ENCODE assay signal across 24 mouse cellular contexts in the genomic region with DNA sequence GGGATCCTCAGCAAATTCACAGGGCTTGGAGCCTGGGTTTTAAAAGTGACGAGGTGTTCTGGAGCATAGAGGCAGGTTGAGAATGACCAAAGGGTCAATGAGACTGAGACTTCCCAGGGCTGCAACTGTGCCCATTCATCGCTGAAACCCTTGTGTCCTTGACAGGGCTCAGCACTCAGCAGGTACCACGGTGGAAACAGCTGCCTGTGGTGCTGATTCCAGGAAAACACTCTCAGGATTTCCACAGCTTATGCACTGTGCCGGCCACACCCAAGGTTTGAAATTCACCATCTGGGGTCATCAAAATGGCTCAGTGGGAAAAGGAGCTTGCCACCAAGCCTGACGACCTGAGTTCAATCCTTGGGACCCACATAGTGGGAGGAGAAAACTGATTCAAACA.
DNase-seq lines count a peak whose midpoint lies in the region; ATAC-seq lines count a peak whose summit lies in the region.
"Had no signal": no experiment of that assay in that cellular context is flagged by ENCODE, and none has a peak within 500 bp of the region (broad histone marks: within the 10 kb centered on the region; RNA-seq: fewer than 3 reads in every experiment).

No protein-coding gene starts in this region.

- H3K9ac ChIP-seq in hindbrain, embryonic 14.5 days = no peak overlapping the region
- no peak overlapping the region for H3K9ac ChIP-seq in midbrain, embryonic 13.5 days (replicated peaks)

- H3K27me3 ChIP-seq in hindbrain, embryonic 14.5 days (ENCODE audit: control insufficient read depth, insufficient read depth, low read length) = no peaks in the 10 kb centered on the region
- no peaks in the 10 kb centered on the region for H3K27me3 ChIP-seq in midbrain, embryonic 13.5 days
- H3K27me3 ChIP-seq: Patski had no signal

- no peaks in the 10 kb centered on the region for H3K36me3 ChIP-seq in hindbrain, embryonic 14.5 days (replicated peaks; ENCODE audit: control insufficient read depth, insufficient read depth)
- no peaks in the 10 kb centered on the region for H3K36me3 ChIP-seq in midbrain, embryonic 13.5 days
- H3K36me3 ChIP-seq: G1E had no signal

- no peaks in the 10 kb centered on the region for H3K9me3 ChIP-seq in hindbrain, embryonic 14.5 days (ENCODE audit: control insufficient read depth, low read length)
- no peaks in the 10 kb centered on the region for H3K9me3 ChIP-seq in midbrain, embryonic 13.5 days

- H3K4me3 ChIP-seq in hindbrain, embryonic 14.5 days (replicated peaks; ENCODE audit: low read length) = no peak overlapping the region
- H3K4me3 ChIP-seq in midbrain, embryonic 13.5 days (replicated peaks) = no peak overlapping the region

- no peak overlapping the region for H3K27ac ChIP-seq in hindbrain, embryonic 14.5 days
- no peak overlapping the region for H3K27ac ChIP-seq in midbrain, embryonic 13.5 days

- 75% methylated on average over 5 of the region's 5 CpGs for WGBS in hindbrain, embryonic 14.5 days
- whole genome bisulfite sequencing in midbrain, embryonic 13.5 days = 74% methylated on average over 5 of the region's 5 CpGs

- ATAC-seq in hindbrain, embryonic 14.5 days (ENCODE audit: low FRiP score) = no peak
- no peak for ATAC-seq in midbrain, embryonic 13.5 days
- no peak for ATAC-seq in cerebellum, adult (ENCODE audit: insufficient number of reproducible peaks, low FRiP score, low TSS enrichment)
- ATAC-seq: activated CD4-positive, CD25-positive, alpha-beta regulatory T cell, adult 4 months; CD4-positive, CD25-positive, alpha-beta regulatory T cell, adult 4 months; Patski had no signal

- peak; percentile 58 for DNase-seq in ES-CJ7 (ENCODE audit: low read depth, low spot score)
- peak; percentile 63 for DNase-seq in R1 (ENCODE audit: low read depth, low spot score)
- DNase-seq in ZHBTc4 (ENCODE audit: low read depth, low spot score) = peak; percentile 40
- no peak for DNase-seq in hindbrain, embryonic 14.5 days (ENCODE audit: low spot score)
- DNase-seq: adrenal gland, adult 2 months; adrenal gland, adult 8-10 months; adrenal gland, postnatal 10 days; adrenal gland, postnatal 14 days; adrenal gland, postnatal 25 days; adrenal gland, postnatal 36 days; B cell, adult 2 months; cerebellum, adult 11 months; cerebellum, adult 11-12 months; cerebellum, adult 18-20 months; cerebellum, adult 2 months; cerebellum, adult 8-10 months; cerebellum, adult 9-10 months; cerebellum, adult 9-11 months had no signal

- no peak overlapping the region for H3K4me2 ChIP-seq in hindbrain, embryonic 14.5 days (replicated peaks)
- H3K4me2 ChIP-seq in midbrain, embryonic 13.5 days (replicated peaks) = no peak overlapping the region

- no peaks in the 10 kb centered on the region for H3K4me1 ChIP-seq in hindbrain, embryonic 14.5 days (replicated peaks; ENCODE audit: control insufficient read depth, insufficient read depth, low read length)
- no peaks in the 10 kb centered on the region for H3K4me1 ChIP-seq in midbrain, embryonic 13.5 days (replicated peaks)
